Mouse (Mus musculus): ENCODE measurements around the gene Btbd35f1. TPM values are rescaled to one million over a fixed set of nuclear protein-coding genes. Genes with fewer than 3 reads are reported as not detected.
"Not testable (repeated sequence)": the region's sequence is repeated elsewhere in the genome, so short reads cannot be mapped to it uniquely, and the experiment has no call there.

Gene Btbd35f1
- not detected in 2 replicates for polyA plus RNA-seq (2011; ENCODE audit: insufficient read length, low read depth, missing spikeins)

- H3K4me3 ChIP-seq (ENCODE audit: insufficient read depth, low read length); H3K4me1 ChIP-seq (ENCODE audit: control insufficient read depth, insufficient read depth, low read length): not testable (repeated sequence)
Measured at GRCm38 (mm10) chrX:32559755-32560154, at the start of gene Btbd35f1. TSS of gene Btbd35f1 (plus strand) at chrX:32560055.

GRCm38 (mm10) chrX:32590878-32591542 is 31.2 kb downstream of the Btbd35f1 start:
- not testable (repeated sequence) for H3K4me3 ChIP-seq (ENCODE audit: insufficient read depth, low read length); H3K4me1 ChIP-seq (ENCODE audit: control insufficient read depth, insufficient read depth, low read length); H3K27ac ChIP-seq (ENCODE audit: insufficient read depth, low read length)

More at GRCm38 (mm10) chrX:32559755-32560154, at the start of gene Btbd35f1:
- not testable (repeated sequence) for H3K27ac ChIP-seq (ENCODE audit: insufficient read depth, low read length)

- not testable (repeated sequence) for H3K4me3 ChIP-seq (ENCODE audit: insufficient read depth, low read length); H3K27ac ChIP-seq (ENCODE audit: insufficient read depth, low read length)
Measured at GRCm38 (mm10) chrX:32601008-32601407, 41.2 kb downstream of the Btbd35f1 start.

GRCm38 (mm10) chrX:32601425-32601824 is 41.6 kb downstream of the Btbd35f1 start:
- H3K4me1 ChIP-seq (ENCODE audit: control insufficient read depth, insufficient read depth, low read length); H3K27ac ChIP-seq (ENCODE audit: insufficient read depth, low read length); H3K4me3 ChIP-seq (ENCODE audit: insufficient read depth, low read length): not testable (repeated sequence)

More at GRCm38 (mm10) chrX:32601008-32601407, 41.2 kb downstream of the Btbd35f1 start:
- not testable (repeated sequence) for H3K4me1 ChIP-seq (ENCODE audit: control insufficient read depth, insufficient read depth, low read length)

Other genes starting within 250 kb of the Btbd35f1 start
- not detected in 2 replicates for gene Gm5926, start 90.7 kb downstream of the Btbd35f1 start, polyA plus RNA-seq (2011; ENCODE audit: insufficient read length, low read depth, missing spikeins)
- not detected in 2 replicates for gene Btbd35f21, start 166.1 kb downstream of the Btbd35f1 start, polyA plus RNA-seq (2011; ENCODE audit: insufficient read length, low read depth, missing spikeins)